In the genomic region with DNA sequence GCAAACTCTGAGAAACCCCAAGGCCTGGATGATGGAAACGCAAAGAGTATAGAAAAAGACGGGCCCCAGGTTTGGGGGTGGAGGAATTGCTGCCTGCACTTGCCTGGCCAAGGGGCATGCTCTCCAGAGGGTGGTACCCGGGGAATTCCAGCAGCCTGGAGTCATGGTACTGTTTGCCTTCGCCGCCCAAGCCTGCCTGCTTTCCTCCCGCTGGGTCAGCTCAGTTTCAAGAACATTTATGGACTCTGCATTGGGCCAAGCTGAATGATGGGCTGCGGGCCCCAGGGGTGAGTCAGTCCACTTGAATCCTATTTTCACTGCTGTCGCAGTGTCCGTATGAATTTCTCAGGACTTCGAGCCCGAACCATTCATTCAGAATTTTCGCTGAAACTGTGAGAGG, we compare ENCODE assay signal across 8 mouse cellular contexts. TPM values are rescaled to one million over a fixed set of nuclear protein-coding genes. Genes with fewer than 3 reads are reported as not detected.
DNase-seq lines count a peak whose midpoint lies in the region; ATAC-seq and TF ChIP-seq lines count a peak whose summit lies in the region.

No protein-coding gene starts in this region.

- H3K4me3 ChIP-seq in heart, embryonic 15.5 days = no peak overlapping the region
- no peak overlapping the region for H3K4me3 ChIP-seq in lung, postnatal 0 days (ENCODE audit: low read depth, low read length)
- no peak overlapping the region for H3K4me3 ChIP-seq in embryonic fibroblast, embryonic 13.5 days (ENCODE audit: insufficient read depth, low read length)
- H3K4me3 ChIP-seq in myocyte = peak overlapping the region; percentile 58

- peaks cover 36% of the 10 kb centered on the region for H3K79me2 ChIP-seq in myocyte (ENCODE audit: control insufficient read depth, insufficient read depth)

- H3K9me3 ChIP-seq in heart, embryonic 15.5 days (replicated peaks) = no peaks in the 10 kb centered on the region
- H3K9me3 ChIP-seq in lung, postnatal 0 days (ENCODE audit: low read length) = no peaks in the 10 kb centered on the region

- H3K4me2 ChIP-seq in heart, embryonic 15.5 days = peak overlapping the region; percentile 71
- peak overlapping the region; percentile 87; the same call in 1 of the 2 replicates for H3K4me2 ChIP-seq in lung, postnatal 0 days (replicated peaks; ENCODE audit: low read depth, low read length)
- peak overlapping the region; percentile 77 for H3K4me2 ChIP-seq in myocyte (ENCODE audit: low read depth)

- no peak for TF ChIP-seq CTCF in lung, postnatal 0 days (IDR thresholded peaks at IDR 0.05)
- no peak for TF ChIP-seq CTCF in embryonic fibroblast, embryonic 13.5 days (IDR thresholded peaks at IDR 0.05; ENCODE audit: borderline replicate concordance, insufficient read depth, low read length)

- TF ChIP-seq POLR2A in embryonic fibroblast, embryonic 13.5 days (IDR thresholded peaks at IDR 0.05; ENCODE audit: low read depth, low read length) = no peak
- no peak for TF ChIP-seq POLR2A in myocyte (IDR thresholded peaks at IDR 0.05; ENCODE audit: insufficient read length, low read depth)

- H3K36me3 ChIP-seq in heart, embryonic 15.5 days = no peaks in the 10 kb centered on the region; the same call in 1 of the 2 replicates
- no peaks in the 10 kb centered on the region for H3K36me3 ChIP-seq in lung, postnatal 0 days (ENCODE audit: insufficient read depth, low read length)
- H3K36me3 ChIP-seq in myocyte (ENCODE audit: control insufficient read depth, insufficient read depth) = no peaks in the 10 kb centered on the region

- peaks cover 55% of the 10 kb centered on the region for H3K4me1 ChIP-seq in heart, embryonic 15.5 days (replicated peaks)
- H3K4me1 ChIP-seq in lung, postnatal 0 days (ENCODE audit: insufficient read depth, low read depth, low read length) = peaks cover 6% of the 10 kb centered on the region; the same call in 1 of the 2 replicates
- peaks cover 5% of the 10 kb centered on the region for H3K4me1 ChIP-seq in embryonic fibroblast, embryonic 13.5 days (ENCODE audit: control insufficient read depth, insufficient read depth, low read length)

- no peak overlapping the region for H3ac ChIP-seq in myocyte (ENCODE audit: control insufficient read depth, insufficient read length)

- H3K9ac ChIP-seq in heart, embryonic 15.5 days = peak overlapping the region; percentile 40; the same call in 1 of the 2 replicates
- no peak overlapping the region for H3K9ac ChIP-seq in lung, postnatal 0 days (replicated peaks; ENCODE audit: low read depth)

- no peak for DNase-seq in heart, adult 8-10 months (ENCODE audit: low spot score)
- DNase-seq in lung, postnatal 0 days (ENCODE audit: low spot score) = peak; percentile 27
- no peak for DNase-seq in lung, postnatal 14 days
- DNase-seq in adrenal gland, adult 18-20 months (ENCODE audit: low spot score in 2 of 2) = no peak
- DNase-seq in Muller cell, postnatal 12 days (ENCODE audit: inconsistent ontology term) = no peak

- WGBS in heart, embryonic 15.5 days = 64% methylated on average over 12 of the region's 12 CpGs
- WGBS in lung, postnatal 0 days = 59% methylated on average over 12 of the region's 12 CpGs

- no peaks in the 10 kb centered on the region for H3K27me3 ChIP-seq in heart, embryonic 15.5 days
- H3K27me3 ChIP-seq in lung, postnatal 0 days (replicated peaks; ENCODE audit: insufficient read depth, low read length) = no peaks in the 10 kb centered on the region
- H3K27me3 ChIP-seq in myocyte (ENCODE audit: control insufficient read depth, insufficient read depth, insufficient read length) = no peaks in the 10 kb centered on the region

- no peak for ATAC-seq in heart, embryonic 15.5 days (replicated peaks; ENCODE audit: insufficient number of reproducible peaks, insufficient read depth, low FRiP score, low read depth)
- ATAC-seq in lung, postnatal 0 days = no peak

- peak overlapping the region; percentile 82 for H3K27ac ChIP-seq in heart, embryonic 15.5 days
- peak overlapping the region; percentile 81; the same call in 1 of the 2 replicates for H3K27ac ChIP-seq in lung, postnatal 0 days (ENCODE audit: low read length)
- peak overlapping the region; percentile 59 for H3K27ac ChIP-seq in embryonic fibroblast, embryonic 13.5 days (ENCODE audit: insufficient read depth, low read length)

- TF ChIP-seq EP300 in lung, postnatal 0 days (IDR thresholded peaks at IDR 0.05) = no peak

TF ChIP-seq in myocyte, 11 proteins besides CTCF, POLR2A, EP300 and RAD21:
- TF ChIP-seq MYOD1 (IDR thresholded peaks at IDR 0.05; ENCODE audit: control insufficient read depth in 1 of 3, insufficient read length in 2 of 3, low read depth in 2 of 3) (no peak), USF1 (IDR thresholded peaks at IDR 0.05; ENCODE audit: low read depth) (no peak), SRF (IDR thresholded peaks at IDR 0.05; ENCODE audit: control insufficient read depth, insufficient read length, low read depth) (no peak), MYOG (IDR thresholded peaks at IDR 0.05; ENCODE audit: control insufficient read depth in 1 of 3, insufficient read depth in 1 of 3, insufficient read length in 2 of 3, low read depth in 2 of 3) (no peak), E2F4 (IDR thresholded peaks at IDR 0.05; ENCODE audit: insufficient read depth) (no peak), MAX (IDR thresholded peaks at IDR 0.05; ENCODE audit: low read depth) (no peak), TCF12 (IDR thresholded peaks at IDR 0.05; ENCODE audit: insufficient read depth, poor library complexity, severe bottlenecking) (no peak), TCF3 (IDR thresholded peaks at IDR 0.05; ENCODE audit: insufficient read length, low read depth) (no peak), POLR2AphosphoS2 (IDR thresholded peaks at IDR 0.05; ENCODE audit: insufficient read length, low read depth) (no peak)

RNA-seq across cellular contexts. Expression of a gene that starts 0.8 kb away (rescaled TPM):
- polyA plus RNA-seq in heart, embryonic 15.5 days (2015; fragmentation: Nextera tagmentation; extraction: Ambion mirVana) = 132 and 134 TPM in 2 replicates
- 100 to 1,000 TPM in 1 of 4 experiments, 10 to 100 TPM in 3; 82.0 to 100 (median 95.6) TPM for total RNA-seq in heart, adult 8-10 months (2022)
- polyA plus RNA-seq in lung, postnatal 0 days (2015; fragmentation: Nextera tagmentation; extraction: Ambion mirVana) = 19.7 and 21.5 TPM in 2 replicates
- polyA plus RNA-seq in embryonic fibroblast, embryonic 13.5 days (2011; ENCODE audit: insufficient read length, low read depth, missing spikeins) = 76.3 and 150 TPM in 2 replicates
- 34.8 TPM for polyA plus RNA-seq in myocyte (2012; fragmentation: generic; extraction: Trizol)
- total RNA-seq in adrenal gland, adult 18-20 months (2021) = 10 to 100 TPM in 1 of 2 experiments, 1 to 10 TPM in 1; 9.1 to 17.9 TPM
